Mouse (Mus musculus) cerebellum, adult 2 months (tissue): ENCODE data around the gene Smarcd2. TPM values are rescaled to one million over a fixed set of nuclear protein-coding genes. Genes with fewer than 3 reads are reported as not detected.

Experiments
- DNase-seq, 2 experiments: peaks; one replicate each; pipeline ENCODE4 v3.0.0; 2021
- H3K27ac ChIP-seq: fragments of 200-500 bp; 2 replicates; pipeline ENCODE4 v1.5.1; 2012; ENCODE audit warnings: low read length, control low read depth, inconsistent platforms; ENCODE audit not compliant: insufficient read depth
- H3K27me3 ChIP-seq: fragments of 200-500 bp; 2 replicates; pipeline ENCODE4 v1.6.1; 2012; ENCODE audit warnings: inconsistent platforms, mild to moderate bottlenecking, low read length, moderate library complexity; ENCODE audit not compliant: control insufficient read depth, insufficient read depth
- H3K4me1 ChIP-seq: fragments of 200-500 bp; 2 replicates; pipeline ENCODE4 v1.6.1; 2011; ENCODE audit warnings: low read length; ENCODE audit not compliant: control insufficient read depth, insufficient read depth
- H3K4me3 ChIP-seq: fragments of 200-500 bp; replicated peaks from 2 replicates; pipeline ENCODE3; 2011; ENCODE audit warnings: mild to moderate bottlenecking, low read depth, low read length, control low read depth; ENCODE audit not compliant: insufficient read depth
- CTCF ChIP-seq: fragments of 200-500 bp; IDR thresholded peaks from 2 replicates; pipeline ENCODE4 v1.5.1; 2011; ENCODE audit warnings: low read depth, mild to moderate bottlenecking, control low read depth, low read length, moderate library complexity, borderline replicate concordance; ENCODE audit not compliant: insufficient read depth
- POLR2A ChIP-seq: fragments of 200-500 bp; IDR thresholded peaks from 2 replicates; pipeline ENCODE4 v1.6.1; 2011; ENCODE audit warnings: low read length, control low read depth, borderline replicate concordance; ENCODE audit not compliant: insufficient read depth
- WGBS: fragments of 180-500 bp; shearing (Covaris S2); methylation state at CpG from one replicate; pipeline ENCODE4 v1.1.7; 2018; 5-methylcytosine and 5-hydroxymethylcytosine counted together
- polyA plus RNA-seq: library from polyadenylated mRNA; depleted of rRNA; stranded (reverse); fragments of >200 nt; gene quantifications from 2 replicates; pipeline ENCODE4 v1.2.3, GENCODE M21; 2012

The Smarcd2 gene
- polyA plus RNA-seq, 1 experiment: 114 TPM

DNA sequence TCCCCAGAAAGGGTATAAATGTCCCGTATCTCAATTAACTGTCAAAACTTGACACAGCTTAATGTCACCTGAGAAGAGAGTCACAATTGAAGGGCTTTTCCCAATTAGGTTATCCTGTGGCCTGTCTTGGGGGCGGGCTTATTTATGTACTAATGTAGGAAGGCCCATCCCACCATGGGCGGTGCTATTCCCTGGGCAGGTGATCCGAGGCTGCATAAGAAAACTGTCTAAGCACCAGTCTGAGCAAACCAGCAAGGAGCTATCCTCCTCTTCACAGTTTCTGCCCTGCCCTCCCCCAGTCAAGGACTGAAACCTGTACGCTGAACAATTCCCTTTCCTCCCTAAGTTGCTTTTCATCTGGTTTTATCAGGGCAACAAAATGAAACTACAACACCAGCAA is 17.6 kb upstream of the Smarcd2 start:
- no peak overlapping the region for H3K27ac ChIP-seq
- TF ChIP-seq POLR2A (no peak), CTCF (no peak)
- DNase-seq: peak in 1 of 2 experiments; percentile 27
- peaks cover 41% of the 10 kb centered on the region for H3K4me1 ChIP-seq
- WGBS: 97% methylated on average over 5 of the region's 5 CpGs
- H3K27me3 ChIP-seq: no peaks in the 10 kb centered on the region
- H3K4me3 ChIP-seq: no peak overlapping the region

DNA sequence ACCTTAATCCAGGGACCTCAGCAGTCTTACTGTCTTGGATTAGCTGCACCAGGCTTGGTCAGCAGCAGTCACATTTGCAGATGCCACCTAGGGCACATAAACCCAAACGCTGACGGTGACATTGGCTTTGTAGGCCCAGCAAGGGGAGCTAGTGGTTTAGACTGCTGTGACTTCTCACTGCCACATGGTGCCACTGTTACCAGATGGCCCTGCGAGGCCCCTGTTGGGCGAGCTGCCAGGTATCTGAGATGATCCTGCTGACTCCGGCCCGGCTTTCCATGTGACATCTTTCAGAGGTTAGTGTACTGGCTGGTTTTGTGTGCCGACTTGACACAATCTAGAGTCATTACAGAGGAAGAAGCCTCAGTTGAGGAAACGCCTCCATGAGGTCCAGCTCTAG is 16.6 kb upstream of the Smarcd2 start:
- DNase-seq: peak; percentile 91 to 95
- Histone ChIP-seq H3K27me3 (no peaks in the 10 kb centered on the region), H3K27ac (peak overlapping the region; percentile 76), H3K4me1 (peaks cover 44% of the 10 kb centered on the region), H3K4me3 (no peak overlapping the region)
- peak; percentile 59; the same call in 1 of the 2 replicates for TF ChIP-seq CTCF
- TF ChIP-seq POLR2A: no peak
- 3% methylated on average over 8 of the region's 8 CpGs for WGBS

DNA sequence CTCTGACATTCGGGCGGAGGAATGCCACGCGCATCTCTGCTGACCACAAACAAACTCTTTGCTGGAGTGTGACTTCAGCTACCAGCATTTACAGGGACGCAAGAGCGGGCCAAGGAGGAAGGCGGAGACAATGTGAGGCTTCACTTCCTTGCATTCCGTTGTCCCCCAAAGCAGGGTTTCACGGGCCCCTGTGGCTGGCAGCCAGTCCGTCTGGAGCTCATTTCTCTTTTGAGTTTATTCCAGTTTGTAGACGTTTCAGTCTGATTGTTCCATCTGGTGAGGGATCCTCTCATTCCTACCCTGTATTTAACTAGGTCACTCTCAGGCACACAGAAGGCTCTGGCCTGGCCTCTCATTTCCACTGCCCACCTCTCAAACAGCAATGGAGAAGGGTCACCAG is 14.2 kb upstream of the Smarcd2 start:
- peak; percentile 30; the same call in 1 of the 2 replicates for TF ChIP-seq POLR2A
- no peak for TF ChIP-seq CTCF
- no peaks in the 10 kb centered on the region for H3K27me3 ChIP-seq
- 6% methylated on average over 11 of the region's 11 CpGs for WGBS
- peak; percentile 87 to 89 for DNase-seq
- peaks cover 64% of the 10 kb centered on the region for H3K4me1 ChIP-seq
- H3K27ac ChIP-seq: peak overlapping the region; percentile 89
- peak overlapping the region; percentile 6 for H3K4me3 ChIP-seq

DNA sequence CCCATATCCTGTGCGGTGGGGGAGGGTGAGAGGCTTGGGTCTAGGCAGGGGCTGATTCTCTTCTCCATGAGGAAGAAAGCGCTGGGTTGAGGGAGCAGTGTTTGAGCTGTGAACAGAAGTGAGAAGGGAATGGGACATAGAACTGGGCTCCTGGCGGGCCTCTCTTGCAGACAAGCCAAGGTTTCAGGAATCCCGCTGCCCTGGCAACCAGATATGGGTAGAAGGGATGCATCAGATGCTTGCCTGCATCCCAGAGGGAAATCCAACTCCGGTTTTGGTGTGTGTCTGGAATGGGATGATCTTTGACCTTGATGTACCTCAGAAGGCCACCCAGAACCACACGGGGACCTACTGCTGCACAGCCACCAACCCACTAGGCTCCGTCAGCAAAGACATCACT is 13.4 kb upstream of the Smarcd2 start:
- H3K4me1 ChIP-seq: peaks cover 59% of the 10 kb centered on the region
- WGBS: 34% methylated on average over 7 of the region's 7 CpGs
- no peaks in the 10 kb centered on the region for H3K27me3 ChIP-seq
- DNase-seq: peak; percentile 60 to 63
- no peak overlapping the region for H3K4me3 ChIP-seq
- no peak for TF ChIP-seq POLR2A
- TF ChIP-seq CTCF: no peak
- H3K27ac ChIP-seq: peak overlapping the region; percentile 89

- H3K27ac ChIP-seq: no peak overlapping the region
- no peaks in the 10 kb centered on the region for H3K27me3 ChIP-seq
- DNase-seq: no peak
- WGBS: 42% methylated on average over 8 of the region's 8 CpGs
- no peak overlapping the region for H3K4me3 ChIP-seq
- TF ChIP-seq CTCF (no peak), POLR2A (no peak)
- peaks cover 47% of the 10 kb centered on the region for H3K4me1 ChIP-seq
Measured at GRCm38 (mm10) chr11:106284126-106284525, 11.4 kb upstream of the Smarcd2 start.

- Histone ChIP-seq H3K27me3 (no peaks in the 10 kb centered on the region), H3K27ac (peak overlapping the region; percentile 11), H3K4me3 (no peak overlapping the region), H3K4me1 (peaks cover 44% of the 10 kb centered on the region)
- DNase-seq: peak; percentile 59 to 75
- WGBS: 22% methylated on average over 4 of the region's 4 CpGs
- no peak for TF ChIP-seq CTCF
- TF ChIP-seq POLR2A: no peak
Measured at GRCm38 (mm10) chr11:106283371-106283770, 10.6 kb upstream of the Smarcd2 start.

DNA sequence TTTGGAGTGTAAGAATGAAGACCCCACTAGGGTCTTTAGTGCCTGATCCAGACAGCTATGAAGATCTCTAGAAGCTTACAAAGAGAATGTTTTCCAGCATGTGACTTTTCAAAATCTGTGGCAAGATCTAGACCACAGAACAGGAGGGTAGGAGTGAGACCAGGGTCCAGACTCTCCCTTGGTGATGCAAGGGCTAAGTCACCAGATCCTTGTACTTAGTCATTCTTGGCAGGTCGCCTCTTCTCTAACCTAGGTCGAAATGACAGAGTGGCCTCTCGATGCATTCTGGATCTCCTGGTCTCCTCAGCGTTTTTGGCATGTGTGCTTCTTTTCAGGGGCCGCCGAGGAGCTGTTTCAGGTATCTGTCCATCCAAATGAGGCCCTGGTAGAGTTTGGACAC is 9.7 kb upstream of the Smarcd2 start:
- TF ChIP-seq POLR2A (no peak), CTCF (no peak)
- Histone ChIP-seq H3K27me3 (no peaks in the 10 kb centered on the region), H3K4me1 (peaks cover 37% of the 10 kb centered on the region), H3K4me3 (no peak overlapping the region), H3K27ac (no peak overlapping the region)
- no peak for DNase-seq
- 71% methylated on average over 6 of the region's 6 CpGs for WGBS

GRCm38 (mm10) chr11:106276454-106276853 is 3.7 kb upstream of the Smarcd2 start, which contains the start of gene Tcam1:
TSS of gene Tcam1 (plus strand) at chr11:106276672.
- TF ChIP-seq POLR2A (no peak), CTCF (peak; percentile 87)
- Histone ChIP-seq H3K4me3 (peak within 1 kb of the TSS; percentile 42), H3K4me1 (peaks cover 5% of the 10 kb centered on the region; the same call in 1 of the 2 replicates), H3K27ac (no peak within 1 kb of the TSS), H3K27me3 (no peaks in the 10 kb centered on the region)
- peak; percentile 89 to 94 for DNase-seq
- 5% methylated on average over 25 of the region's 25 CpGs for WGBS
